Mouse (Mus musculus): ENCODE data around the gene Epn3. TPM values are rescaled to one million over a fixed set of nuclear protein-coding genes. Genes with fewer than 3 reads are reported as not detected.

Epn3 gene
- polyA plus RNA-seq, 1 experiment from 2014 or later = 0.08 TPM

DNA sequence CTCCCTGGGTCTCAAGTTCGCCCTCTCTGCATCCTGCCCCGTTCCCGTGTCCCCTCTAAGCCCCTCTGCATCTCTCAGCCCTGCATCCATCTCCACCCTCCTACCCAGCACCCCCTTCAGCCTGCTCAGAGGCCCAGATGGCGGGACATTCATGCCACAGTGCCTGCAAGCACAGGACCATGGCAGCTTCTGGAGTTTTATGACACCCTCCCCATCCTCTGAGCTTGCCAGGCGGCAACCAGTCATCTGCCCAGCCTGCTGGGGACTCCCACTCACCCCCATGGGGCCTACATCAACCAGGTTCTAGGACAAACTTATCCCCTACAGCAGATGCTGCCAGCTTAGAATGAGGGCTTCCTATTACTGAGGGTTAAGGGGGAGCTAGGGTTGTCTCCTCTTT lies 45.0 kb downstream of the Epn3 start:
- no peaks in the 10 kb centered on the region for H3K9me3 ChIP-seq (replicated peaks; ENCODE audit: control insufficient read depth, low read length)
- no peak overlapping the region for H3K27ac ChIP-seq (ENCODE audit: low read length)
- H3K27me3 ChIP-seq (ENCODE audit: control insufficient read depth, insufficient read depth, low read depth, low read length) = peaks cover 2% of the 10 kb centered on the region; the same call in 1 of the 2 replicates
- peak overlapping the region; percentile 54 for H3K4me2 ChIP-seq (ENCODE audit: low read depth, low read length)
- peak overlapping the region; percentile 53 for H3K4me3 ChIP-seq (ENCODE audit: low read depth, low read length)
- no peak for ATAC-seq (ENCODE audit: low read depth)
- H3K36me3 ChIP-seq (ENCODE audit: control insufficient read depth, insufficient read depth) = no peaks in the 10 kb centered on the region
- no peak overlapping the region for H3K9ac ChIP-seq (ENCODE audit: low read depth, low read length)
- WGBS (ENCODE audit: insufficient replicate concordance) = 50% methylated on average over 5 of the region's 5 CpGs
- peaks cover 22% of the 10 kb centered on the region for H3K4me1 ChIP-seq (ENCODE audit: control insufficient read depth, low read depth, low read length)

DNA sequence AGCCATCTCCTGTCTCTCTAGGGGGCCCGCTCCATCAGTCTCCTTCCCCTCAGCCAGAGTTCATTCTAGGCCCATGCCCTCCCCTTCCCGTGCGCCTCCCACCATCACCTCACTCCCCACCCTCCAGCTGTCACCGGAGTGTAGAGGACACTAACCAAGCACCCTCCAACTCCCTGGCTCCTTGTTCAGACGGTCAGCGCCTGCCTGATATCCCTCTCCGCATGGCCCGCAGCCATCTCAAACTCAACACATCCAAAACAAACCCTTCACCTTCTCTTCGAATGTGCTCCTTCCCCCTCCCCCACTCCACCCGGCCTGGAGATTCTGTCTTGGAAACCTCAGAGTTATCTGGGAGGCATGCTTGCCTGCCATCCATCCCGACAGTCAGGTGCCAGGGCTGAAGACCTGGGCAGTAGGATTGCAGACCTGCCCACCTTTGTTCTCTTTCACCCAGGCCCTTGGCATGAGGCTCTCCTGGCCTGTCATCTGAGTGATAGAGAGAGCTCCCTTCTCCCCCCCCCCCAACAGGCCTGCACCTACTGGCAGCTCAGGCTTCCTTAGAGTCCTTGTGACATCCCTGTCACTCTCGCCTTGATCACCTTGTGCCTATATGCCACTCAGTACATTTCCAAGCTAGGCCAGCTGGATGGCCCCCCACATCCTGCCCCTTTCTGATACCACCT lies 48.5 kb downstream of the Epn3 start:
- Histone ChIP-seq H3K9me3 (replicated peaks; ENCODE audit: control insufficient read depth, low read length) (no peaks in the 10 kb centered on the region), H3K4me1 (ENCODE audit: control insufficient read depth, low read depth, low read length) (peaks cover 14% of the 10 kb centered on the region), H3K27me3 (ENCODE audit: control insufficient read depth, insufficient read depth, low read depth, low read length) (peaks cover 2% of the 10 kb centered on the region; the same call in 1 of the 2 replicates), H3K4me2 (ENCODE audit: low read depth, low read length) (no peak overlapping the region), H3K9ac (ENCODE audit: low read depth, low read length) (no peak overlapping the region), H3K27ac (ENCODE audit: low read length) (no peak overlapping the region), H3K4me3 (ENCODE audit: low read depth, low read length) (no peak overlapping the region), H3K36me3 (ENCODE audit: control insufficient read depth, insufficient read depth) (no peaks in the 10 kb centered on the region)
- no peak for ATAC-seq (ENCODE audit: low read depth)
- 57% methylated on average over 12 of the region's 12 CpGs for WGBS (ENCODE audit: insufficient replicate concordance)

- Histone ChIP-seq H3K4me2 (ENCODE audit: low read depth, low read length) (no peak overlapping the region), H3K4me1 (ENCODE audit: control insufficient read depth, low read depth, low read length) (peaks cover 4% of the 10 kb centered on the region), H3K9me3 (replicated peaks; ENCODE audit: control insufficient read depth, low read length) (no peaks in the 10 kb centered on the region), H3K9ac (ENCODE audit: low read depth, low read length) (no peak overlapping the region), H3K36me3 (ENCODE audit: control insufficient read depth, insufficient read depth) (no peaks in the 10 kb centered on the region), H3K27ac (ENCODE audit: low read length) (no peak overlapping the region), H3K27me3 (ENCODE audit: control insufficient read depth, insufficient read depth, low read depth, low read length) (no peaks in the 10 kb centered on the region), H3K4me3 (ENCODE audit: low read depth, low read length) (no peak overlapping the region)
- ATAC-seq (ENCODE audit: low read depth) = no peak
- 46% methylated on average over 5 of the region's 5 CpGs for WGBS (ENCODE audit: insufficient replicate concordance)
Observed at GRCm38 (mm10) chr11:94449886-94450285, 49.9 kb downstream of the Epn3 start.

- H3K27ac ChIP-seq (ENCODE audit: low read length) = no peak overlapping the region
- no peak overlapping the region for H3K9ac ChIP-seq (ENCODE audit: low read depth, low read length)
- ATAC-seq (ENCODE audit: low read depth) = no peak
- no peaks in the 10 kb centered on the region for H3K4me1 ChIP-seq (ENCODE audit: control insufficient read depth, low read depth, low read length)
- H3K9me3 ChIP-seq (replicated peaks; ENCODE audit: control insufficient read depth, low read length) = no peaks in the 10 kb centered on the region
- no peak overlapping the region for H3K4me3 ChIP-seq (ENCODE audit: low read depth, low read length)
- no peaks in the 10 kb centered on the region; the same call in 1 of the 2 replicates for H3K27me3 ChIP-seq (ENCODE audit: control insufficient read depth, insufficient read depth, low read depth, low read length)
- WGBS (ENCODE audit: insufficient replicate concordance) = 60% methylated on average over 7 of the region's 8 CpGs
- no peaks in the 10 kb centered on the region for H3K36me3 ChIP-seq (ENCODE audit: control insufficient read depth, insufficient read depth)
- H3K4me2 ChIP-seq (ENCODE audit: low read depth, low read length) = no peak overlapping the region
Observed at GRCm38 (mm10) chr11:94449239-94449638, 50.5 kb downstream of the Epn3 start.

DNA sequence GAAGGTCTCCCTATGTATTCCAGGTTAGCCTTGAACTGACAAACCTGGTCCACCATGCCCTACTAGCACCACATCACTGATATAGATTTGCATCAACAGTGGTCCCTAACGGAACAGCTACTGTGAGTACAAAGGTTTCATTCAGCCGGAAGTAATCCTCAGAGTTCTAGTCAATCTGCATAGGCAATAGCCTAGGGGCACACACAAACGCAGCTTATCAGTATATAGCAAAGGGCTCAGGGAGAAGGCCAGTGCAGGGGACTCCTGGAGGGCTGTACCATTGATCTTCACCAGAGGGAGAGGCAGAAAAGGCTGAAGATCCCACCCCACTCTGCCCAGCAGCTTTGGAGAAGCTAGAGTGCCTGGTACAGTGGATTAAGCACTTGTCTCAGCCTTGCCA lies 52.8 kb downstream of the Epn3 start:
- Histone ChIP-seq H3K9ac (ENCODE audit: low read depth, low read length) (no peak overlapping the region), H3K4me2 (ENCODE audit: low read depth, low read length) (no peak overlapping the region), H3K4me3 (ENCODE audit: low read depth, low read length) (no peak overlapping the region), H3K9me3 (replicated peaks; ENCODE audit: control insufficient read depth, low read length) (no peaks in the 10 kb centered on the region), H3K4me1 (ENCODE audit: control insufficient read depth, low read depth, low read length) (no peaks in the 10 kb centered on the region), H3K27me3 (ENCODE audit: control insufficient read depth, insufficient read depth, low read depth, low read length) (peaks cover 4% of the 10 kb centered on the region; the same call in 1 of the 2 replicates), H3K36me3 (ENCODE audit: control insufficient read depth, insufficient read depth) (no peaks in the 10 kb centered on the region), H3K27ac (ENCODE audit: low read length) (no peak overlapping the region)
- no peak for ATAC-seq (ENCODE audit: low read depth)
- 17% methylated on average over 3 of the region's 3 CpGs for WGBS (ENCODE audit: insufficient replicate concordance)

GRCm38 (mm10) chr11:94445300-94445699 lies 54.5 kb downstream of the Epn3 start:
- WGBS (ENCODE audit: insufficient replicate concordance) = 37% methylated on average over 4 of the region's 4 CpGs
- Histone ChIP-seq H3K4me3 (ENCODE audit: low read depth, low read length) (no peak overlapping the region), H3K36me3 (ENCODE audit: control insufficient read depth, insufficient read depth) (no peaks in the 10 kb centered on the region), H3K27ac (ENCODE audit: low read length) (no peak overlapping the region), H3K4me1 (ENCODE audit: control insufficient read depth, low read depth, low read length) (no peaks in the 10 kb centered on the region), H3K9ac (ENCODE audit: low read depth, low read length) (no peak overlapping the region), H3K27me3 (ENCODE audit: control insufficient read depth, insufficient read depth, low read depth, low read length) (peaks cover 4% of the 10 kb centered on the region; the same call in 1 of the 2 replicates), H3K4me2 (ENCODE audit: low read depth, low read length) (no peak overlapping the region), H3K9me3 (replicated peaks; ENCODE audit: control insufficient read depth, low read length) (no peaks in the 10 kb centered on the region)
- ATAC-seq (ENCODE audit: low read depth) = no peak

- 64% methylated on average over 5 of the region's 5 CpGs for WGBS (ENCODE audit: insufficient replicate concordance)
- Histone ChIP-seq H3K27me3 (ENCODE audit: control insufficient read depth, insufficient read depth, low read depth, low read length) (peaks cover 4% of the 10 kb centered on the region; the same call in 1 of the 2 replicates), H3K4me1 (ENCODE audit: control insufficient read depth, low read depth, low read length) (no peaks in the 10 kb centered on the region)
Observed at GRCm38 (mm10) chr11:94444829-94445228, 54.9 kb downstream of the Epn3 start.

DNA sequence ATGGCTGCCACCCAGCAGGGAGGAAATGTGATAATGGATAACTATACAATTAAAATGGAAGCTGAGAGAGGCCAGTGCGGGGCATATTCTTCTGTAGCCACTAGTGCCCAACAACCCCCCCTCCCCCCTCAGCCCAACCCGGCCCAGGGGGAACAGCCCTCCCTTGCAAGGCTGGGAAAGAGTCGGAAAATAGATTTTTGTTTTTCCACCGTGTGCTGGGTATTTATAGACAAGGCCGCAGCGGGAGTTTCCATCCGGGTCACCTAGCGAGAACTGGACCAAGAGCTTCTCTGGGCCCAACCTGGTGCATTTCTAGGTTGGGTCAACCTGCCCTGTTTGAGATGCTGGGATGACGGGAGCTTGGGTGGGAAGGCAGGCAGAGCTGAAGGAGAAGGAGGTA lies 58.0 kb downstream of the Epn3 start:
- Histone ChIP-seq H3K9me3 (replicated peaks; ENCODE audit: control insufficient read depth, low read length) (no peaks in the 10 kb centered on the region), H3K4me1 (ENCODE audit: control insufficient read depth, low read depth, low read length) (no peaks in the 10 kb centered on the region), H3K9ac (ENCODE audit: low read depth, low read length) (no peak overlapping the region), H3K36me3 (ENCODE audit: control insufficient read depth, insufficient read depth) (no peaks in the 10 kb centered on the region), H3K27ac (ENCODE audit: low read length) (no peak overlapping the region), H3K4me2 (ENCODE audit: low read depth, low read length) (no peak overlapping the region), H3K4me3 (ENCODE audit: low read depth, low read length) (no peak overlapping the region), H3K27me3 (ENCODE audit: control insufficient read depth, insufficient read depth, low read depth, low read length) (peaks cover 4% of the 10 kb centered on the region; the same call in 1 of the 2 replicates)
- ATAC-seq (ENCODE audit: low read depth) = no peak
- 65% methylated on average over 9 of the region's 9 CpGs for WGBS (ENCODE audit: insufficient replicate concordance)

More at GRCm38 (mm10) chr11:94444829-94445228, 54.9 kb downstream of the Epn3 start:
- no peak overlapping the region for H3K4me3 ChIP-seq (ENCODE audit: low read depth, low read length)
- H3K9ac ChIP-seq (ENCODE audit: low read depth, low read length) = no peak overlapping the region
- ATAC-seq (ENCODE audit: low read depth) = no peak
- H3K9me3 ChIP-seq (replicated peaks; ENCODE audit: control insufficient read depth, low read length) = no peaks in the 10 kb centered on the region
- H3K36me3 ChIP-seq (ENCODE audit: control insufficient read depth, insufficient read depth) = no peaks in the 10 kb centered on the region
- H3K27ac ChIP-seq (ENCODE audit: low read length) = no peak overlapping the region
- no peak overlapping the region for H3K4me2 ChIP-seq (ENCODE audit: low read depth, low read length)

- H3K36me3 ChIP-seq (ENCODE audit: control insufficient read depth, insufficient read depth) = no peaks in the 10 kb centered on the region
- no peaks in the 10 kb centered on the region for H3K9me3 ChIP-seq (replicated peaks; ENCODE audit: control insufficient read depth, low read length)
- no peak overlapping the region for H3K9ac ChIP-seq (ENCODE audit: low read depth, low read length)
- H3K27ac ChIP-seq (ENCODE audit: low read length) = no peak overlapping the region
- H3K4me1 ChIP-seq (ENCODE audit: control insufficient read depth, low read depth, low read length) = no peaks in the 10 kb centered on the region
- no peak for ATAC-seq (ENCODE audit: low read depth)
- H3K4me2 ChIP-seq (ENCODE audit: low read depth, low read length) = no peak overlapping the region
- WGBS (ENCODE audit: insufficient replicate concordance) = 48% methylated on average over 7 of the region's 7 CpGs
- H3K4me3 ChIP-seq (ENCODE audit: low read depth, low read length) = no peak overlapping the region
- H3K27me3 ChIP-seq (ENCODE audit: control insufficient read depth, insufficient read depth, low read depth, low read length) = peaks cover 4% of the 10 kb centered on the region; the same call in 1 of the 2 replicates
Observed at GRCm38 (mm10) chr11:94441122-94441521, 58.7 kb downstream of the Epn3 start.
